Mouse (Mus musculus) thymus, adult 2 months (tissue): ENCODE data around the gene Acvrl1. TPM values are rescaled to one million over a fixed set of nuclear protein-coding genes. Genes with fewer than 3 reads are reported as not detected.

ENCODE experiments used
- DNase-seq: peaks from one replicate; pipeline ENCODE4 v3.0.0; 2021
- H3K27ac ChIP-seq: fragments of 200-500 bp; 2 replicates; pipeline ENCODE4 v1.5.1; 2012; ENCODE audit warnings: low read length, control low read depth; ENCODE audit not compliant: control insufficient read depth, insufficient read depth
- H3K27me3 ChIP-seq: fragments of 200-500 bp; 2 replicates; pipeline ENCODE4 v1.6.1; 2012; ENCODE audit warnings: mild to moderate bottlenecking, low read length, moderate library complexity, mixed read lengths; ENCODE audit not compliant: control insufficient read depth, insufficient read depth
- H3K36me3 ChIP-seq: fragments of 200-500 bp; 2 replicates; pipeline ENCODE4 v1.6.1; 2012; ENCODE audit warnings: mild to moderate bottlenecking, low read length, moderate library complexity; ENCODE audit not compliant: control insufficient read depth, insufficient read depth
- H3K4me1 ChIP-seq: fragments of 200-500 bp; replicated peaks from 2 replicates; pipeline ENCODE4 v1.6.1; 2012; ENCODE audit warnings: low read length; ENCODE audit not compliant: control insufficient read depth, insufficient read depth
- H3K4me3 ChIP-seq: fragments of 200-500 bp; 2 replicates; pipeline ENCODE4 v1.5.1; 2012; ENCODE audit warnings: mild to moderate bottlenecking, low read length, control low read depth, moderate library complexity; ENCODE audit not compliant: control insufficient read depth, insufficient read depth
- CTCF ChIP-seq: fragments of 200-500 bp; IDR thresholded peaks from 2 replicates; pipeline ENCODE4 v1.5.1; 2012; ENCODE audit warnings: mild to moderate bottlenecking, control low read depth, low read length, moderate library complexity, borderline replicate concordance; ENCODE audit not compliant: control insufficient read depth, poor library complexity, insufficient read depth; ENCODE audit errors: extremely low read depth
- POLR2A ChIP-seq: fragments of 200-500 bp; IDR thresholded peaks from 2 replicates; pipeline ENCODE4 v1.6.1; 2012; ENCODE audit warnings: mild to moderate bottlenecking, low read length, control low read depth, moderate library complexity; ENCODE audit not compliant: control insufficient read depth, poor library complexity, insufficient read depth; ENCODE audit errors: extremely low read depth
- WGBS: fragments of 180-500 bp; shearing (Covaris S2); methylation state at CpG from one replicate; pipeline ENCODE4 v1.1.7; 2018; 5-methylcytosine and 5-hydroxymethylcytosine counted together
- polyA plus RNA-seq: library from polyadenylated mRNA; depleted of rRNA; stranded (reverse); fragments of >200 nt; gene quantifications from 2 replicates; pipeline ENCODE4 v1.2.3, GENCODE M21; 2012; rRNA removed

The Acvrl1 gene
- 27.2 and 34.2 TPM in 2 replicates for polyA plus RNA-seq

GRCm38 (mm10) chr15:101128181-101129089 is at the start of gene Acvrl1:
Gene Acvrl1, plus strand, starts transcription at chr15:101128522.
- no peak within 1 kb of the TSS for H3K27ac ChIP-seq
- 8% methylated on average over 46 of the region's 46 CpGs for WGBS
- H3K4me1 ChIP-seq, result peaks cover 5% of the 10 kb centered on the region; the same call in 1 of the 2 replicates
- no peak within 1 kb of the TSS for H3K4me3 ChIP-seq
- no peak for TF ChIP-seq CTCF
- TF ChIP-seq POLR2A, result no peak
- H3K36me3 ChIP-seq, result no peaks in the 10 kb centered on the region
- peaks cover 12% of the 10 kb centered on the region for H3K27me3 ChIP-seq
- DNase-seq, result no peak

GRCm38 (mm10) chr15:101078731-101079156 is 49.6 kb upstream of the Acvrl1 start:
- DNase-seq, result no peak
- H3K27ac ChIP-seq, result no peak overlapping the region
- peaks cover 14% of the 10 kb centered on the region for H3K27me3 ChIP-seq
- H3K4me1 ChIP-seq, result no peaks in the 10 kb centered on the region
- TF ChIP-seq POLR2A, result no peak
- TF ChIP-seq CTCF, result no peak
- H3K36me3 ChIP-seq, result no peaks in the 10 kb centered on the region
- H3K4me3 ChIP-seq, result peak overlapping the region; percentile 38
- WGBS, result 10% methylated on average over 30 of the region's 30 CpGs

- Histone ChIP-seq H3K27me3 (peaks cover 14% of the 10 kb centered on the region), H3K4me1 (no peaks in the 10 kb centered on the region), H3K27ac (no peak overlapping the region), H3K4me3 (no peak overlapping the region), H3K36me3 (no peaks in the 10 kb centered on the region)
- no peak for DNase-seq
- TF ChIP-seq POLR2A (no peak), CTCF (no peak)
- 92% methylated on average over 9 of the region's 9 CpGs for WGBS
Measured at GRCm38 (mm10) chr15:101080031-101080520, 48.2 kb upstream of the Acvrl1 start.

GRCm38 (mm10) chr15:101081035-101081548 is 47.2 kb upstream of the Acvrl1 start:
- no peak for DNase-seq
- Histone ChIP-seq H3K36me3 (no peaks in the 10 kb centered on the region), H3K4me1 (no peaks in the 10 kb centered on the region), H3K27ac (no peak overlapping the region), H3K27me3 (peaks cover 14% of the 10 kb centered on the region), H3K4me3 (no peak overlapping the region)
- WGBS, result 84% methylated on average over 7 of the region's 7 CpGs
- TF ChIP-seq POLR2A, result no peak
- TF ChIP-seq CTCF, result no peak

DNA sequence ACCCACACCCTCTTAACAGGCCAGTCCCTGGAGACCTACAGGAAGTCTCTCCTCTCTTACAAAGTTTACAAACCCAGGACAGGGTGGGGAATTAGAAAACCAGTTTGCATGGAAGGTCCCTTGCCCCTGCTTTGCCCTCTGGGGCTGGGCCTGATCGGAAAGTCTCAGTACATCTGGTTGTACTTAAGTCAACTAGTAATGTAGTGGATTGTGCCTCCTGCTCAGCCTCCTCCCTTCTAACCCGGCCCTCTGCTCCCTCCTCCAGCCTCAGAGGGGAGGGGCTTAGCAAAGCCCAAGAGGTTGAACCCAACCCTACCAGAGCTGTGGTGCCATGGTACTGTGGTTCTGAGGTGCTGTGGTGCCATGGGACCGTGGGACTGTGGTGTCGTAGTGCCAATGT is 46.1 kb upstream of the Acvrl1 start:
- H3K4me3 ChIP-seq, result no peak overlapping the region
- no peak for DNase-seq
- WGBS, result 84% methylated on average over 4 of the region's 4 CpGs

GRCm38 (mm10) chr15:101084499-101084898 is 43.8 kb upstream of the Acvrl1 start:
- no peak for DNase-seq
- Histone ChIP-seq H3K4me3 (no peak overlapping the region), H3K4me1 (no peaks in the 10 kb centered on the region), H3K36me3 (no peaks in the 10 kb centered on the region), H3K27me3 (peaks cover 4% of the 10 kb centered on the region), H3K27ac (no peak overlapping the region)
- WGBS, result 34% methylated on average over 10 of the region's 10 CpGs
- no peak for TF ChIP-seq CTCF
- no peak for TF ChIP-seq POLR2A

More for the DNA sequence above, 46.1 kb upstream of the Acvrl1 start:
- H3K27me3 ChIP-seq, result peaks cover 10% of the 10 kb centered on the region
- no peak for TF ChIP-seq CTCF
- no peak for TF ChIP-seq POLR2A
- no peaks in the 10 kb centered on the region for H3K36me3 ChIP-seq
- H3K4me1 ChIP-seq, result no peaks in the 10 kb centered on the region
- H3K27ac ChIP-seq, result no peak overlapping the region

DNA sequence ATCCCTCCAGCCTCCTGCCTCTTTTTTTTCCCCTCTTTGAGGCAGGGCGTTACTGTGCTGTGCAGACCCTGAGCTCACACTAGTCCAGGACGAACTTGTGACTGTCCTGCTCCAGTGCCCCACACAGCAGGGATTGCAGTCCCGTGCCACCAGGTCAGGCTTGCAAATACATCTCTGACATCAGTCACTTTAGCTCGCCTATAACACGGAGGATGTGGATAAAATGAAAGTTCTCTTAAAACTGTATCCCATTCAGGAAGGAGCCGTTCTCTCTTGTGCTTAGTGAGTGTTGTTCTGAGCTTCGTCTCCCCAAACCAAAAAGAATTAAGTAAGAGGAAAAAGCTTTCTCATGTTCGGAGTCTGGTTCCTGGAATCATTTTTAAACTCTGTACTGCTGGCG is 41.9 kb upstream of the Acvrl1 start:
- TF ChIP-seq POLR2A (no peak), CTCF (no peak)
- WGBS, result 89% methylated on average over 9 of the region's 9 CpGs
- H3K27ac ChIP-seq, result no peak overlapping the region
- no peaks in the 10 kb centered on the region for H3K36me3 ChIP-seq
- H3K4me1 ChIP-seq, result no peaks in the 10 kb centered on the region
- H3K4me3 ChIP-seq, result no peak overlapping the region
- H3K27me3 ChIP-seq, result no peaks in the 10 kb centered on the region
- DNase-seq, result no peak
